In genomic region chr7:144569428-144569827, GRCm38 (mm10) we compare ENCODE assay signal across 8 mouse cellular contexts. TPM values are rescaled to one million over a fixed set of nuclear protein-coding genes. Genes with fewer than 3 reads are reported as not detected.
DNase-seq lines count a peak whose midpoint lies in the region; ATAC-seq lines count a peak whose summit lies in the region.

No protein-coding gene starts in this region.

- ATAC-seq in frontal cortex, adult (ENCODE audit: low TSS enrichment) = peak; percentile 50; the same call in 1 of the 2 replicates
- no peak for ATAC-seq in inflammation-experienced regulatory T-cells, adult 6 months
- no peak for ATAC-seq in monocyte, adult 5-6 weeks (replicated peaks; ENCODE audit: insufficient number of reproducible peaks, low FRiP score, low TSS enrichment, poor library complexity, severe bottlenecking)

- no peak for DNase-seq in frontal cortex, postnatal 10 days (ENCODE audit: low spot score in 2 of 2)
- DNase-seq in MN1 (ENCODE audit: low spot score) = peak; percentile 71
- peak; percentile 31 for DNase-seq in gastrocnemius, postnatal 25 days
- DNase-seq in kidney, postnatal 14 days = peak; percentile 60
- no peak for DNase-seq in thymus, postnatal 10 days (ENCODE audit: low spot score in 2 of 2)

RNA-seq across cellular contexts. Expression of gene Fadd, which starts 12.8 kb away (rescaled TPM):
- 1 to 10 TPM; 1.9 to 2.5 TPM for total RNA-seq in gastrocnemius, postnatal 25 days (2021)
- 1 to 10 TPM; 6.0 to 7.9 (median 7.1) TPM for polyA plus RNA-seq in inflammation-experienced regulatory T-cells, adult 6 months (2017; shearing (Covaris generic))
- 3.0 to 6.1 TPM (median 5.4 TPM) in 3 replicates for total RNA-seq in monocyte, adult 5-6 weeks (2017)

RNA-seq across cellular contexts. Expression of gene Ppfia1, which starts 15.9 kb away (rescaled TPM):
- total RNA-seq in gastrocnemius, postnatal 25 days (2021) = 10 to 100 TPM; 22.6 to 29.2 TPM
- polyA plus RNA-seq in inflammation-experienced regulatory T-cells, adult 6 months (2017; shearing (Covaris generic)) = 10 to 100 TPM; 13.8 to 29.4 (median 21.1) TPM
- 36.7 to 111 TPM (median 42.1 TPM) in 3 replicates for total RNA-seq in monocyte, adult 5-6 weeks (2017)

Comparison
In these comparisons a context has a peak if more than half of its experiments do, and no peak if none do; other contexts are left out.
1. DNase-seq: peak in MN1 (single experiment), gastrocnemius, postnatal 25 days (single experiment) and kidney, postnatal 14 days (single experiment); none in frontal cortex, postnatal 10 days (0 of 2) and thymus, postnatal 10 days (0 of 2).